Mouse (Mus musculus): ENCODE data around the gene Myh3.

Myh3 gene

GRCm38 (mm10) chr11:67146409-67147282 is 68.5 kb downstream of the Myh3 start:
- DNase-seq = no peak

GRCm38 (mm10) chr11:67147283-67147921 is 69.3 kb downstream of the Myh3 start:
- no peak for DNase-seq

GRCm38 (mm10) chr11:67148286-67149012 is 70.3 kb downstream of the Myh3 start:
- no peak for DNase-seq

- no peak for DNase-seq
Measured at GRCm38 (mm10) chr11:67150237-67150636, 72.1 kb downstream of the Myh3 start.

- no peak for DNase-seq
Measured at GRCm38 (mm10) chr11:67151159-67151558, 73.1 kb downstream of the Myh3 start.
